Mouse (Mus musculus) spleen, adult 2 months (tissue): ENCODE measurements around the gene Cdk15.

Experiments
- CTCF ChIP-seq: fragments of 200-500 bp; IDR thresholded peaks from 2 replicates; pipeline ENCODE4 v1.5.1; 2011; ENCODE audit warnings: mild to moderate bottlenecking, inconsistent platforms; ENCODE audit not compliant: insufficient read depth, insufficient read length, insufficient replicate concordance; ENCODE audit errors: extremely low read depth
- POLR2A ChIP-seq: fragments of 200-500 bp; IDR thresholded peaks from 2 replicates; pipeline ENCODE4 v1.6.1; 2011; ENCODE audit warnings: low read depth, low read length, inconsistent platforms

DNA sequence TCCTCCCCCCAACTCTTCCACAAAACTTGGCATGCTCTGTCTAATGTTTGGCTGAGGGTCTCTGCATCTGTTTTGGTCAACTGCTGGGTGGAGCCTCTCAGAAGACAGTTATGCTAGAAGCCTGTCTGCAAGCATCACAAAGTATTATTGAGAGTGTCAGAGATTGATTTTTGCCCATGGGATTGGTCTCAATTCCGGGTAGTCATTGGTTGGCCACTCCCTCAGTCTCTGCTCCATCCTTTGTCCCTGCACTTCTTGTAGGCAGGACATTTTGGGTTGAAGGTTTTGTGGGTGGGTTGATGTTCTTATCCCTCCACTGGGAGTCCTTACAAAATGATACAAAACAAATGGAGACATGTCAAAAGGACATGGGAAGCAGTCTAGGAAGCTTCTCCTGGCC, 39.1 kb downstream of the Cdk15 start:
- no peak for TF ChIP-seq CTCF
- TF ChIP-seq POLR2A: no peak
